Comparison of ENCODE assay signal across 11 mouse cellular contexts in the genomic region with DNA sequence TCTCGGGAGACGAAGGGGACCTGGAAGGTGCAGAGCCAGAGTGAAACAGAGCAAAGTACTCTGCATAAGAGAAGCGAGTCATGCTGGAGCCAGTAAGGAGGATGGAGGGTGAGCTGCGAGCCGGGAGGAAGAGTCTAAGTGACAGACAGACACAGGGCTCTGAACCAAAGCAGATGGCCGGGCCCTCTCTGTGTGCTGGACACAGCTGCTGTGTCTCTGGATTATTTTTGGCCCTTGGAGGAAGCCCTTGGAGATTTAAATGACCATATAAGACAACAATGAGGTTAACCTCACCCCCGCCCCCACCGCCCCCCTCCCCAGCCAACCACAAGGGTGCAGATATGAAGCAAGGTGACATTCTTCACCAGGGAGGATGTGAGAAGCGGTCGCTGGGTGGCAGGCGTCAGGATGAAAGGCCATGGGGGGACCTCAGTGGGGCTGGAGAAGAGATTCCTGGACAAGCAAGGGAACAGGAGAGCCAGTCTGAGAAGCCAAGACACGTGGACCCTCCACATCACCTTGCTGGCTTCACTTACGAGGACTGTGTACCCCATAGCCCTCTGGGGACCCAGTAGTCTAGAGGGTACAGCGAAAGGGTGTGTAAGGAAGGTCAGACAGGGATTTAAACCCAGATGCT. TPM values are rescaled to one million over a fixed set of nuclear protein-coding genes. Genes with fewer than 3 reads are reported as not detected.
DNase-seq lines count a peak whose midpoint lies in the region; ATAC-seq and TF ChIP-seq lines count a peak whose summit lies in the region.
"Had no signal": no experiment of that assay in that cellular context is flagged by ENCODE, and none has a peak within 500 bp of the region (broad histone marks: within the 10 kb centered on the region; RNA-seq: fewer than 3 reads in every experiment).

No protein-coding gene starts in this region.

- WGBS in kidney, embryonic 15.5 days: 63% methylated on average over 14 of the region's 14 CpGs
- 30% methylated on average over 14 of the region's 14 CpGs for WGBS in thymus, adult 2 months
- WGBS in intestine, embryonic 15.5 days: 62% methylated on average over 14 of the region's 14 CpGs

- no peaks in the 10 kb centered on the region for H3K9me3 ChIP-seq in kidney, embryonic 15.5 days (replicated peaks)
- no peaks in the 10 kb centered on the region for H3K9me3 ChIP-seq in intestine, embryonic 15.5 days
- H3K9me3 ChIP-seq: embryonic facial prominence, embryonic 12.5 days; limb, embryonic 12.5 days; midbrain, embryonic 10.5 days had no signal

- H3K4me2 ChIP-seq in kidney, embryonic 15.5 days: no peak overlapping the region
- H3K4me2 ChIP-seq in intestine, embryonic 15.5 days (replicated peaks): no peak overlapping the region
- H3K4me2 ChIP-seq: embryonic facial prominence, embryonic 12.5 days; limb, embryonic 12.5 days had no signal

- no peaks in the 10 kb centered on the region for H3K36me3 ChIP-seq in kidney, embryonic 15.5 days
- H3K36me3 ChIP-seq in thymus, adult 2 months (ENCODE audit: control insufficient read depth, insufficient read depth, low read length): no peaks in the 10 kb centered on the region
- H3K36me3 ChIP-seq in intestine, embryonic 15.5 days: no peaks in the 10 kb centered on the region
- H3K36me3 ChIP-seq: embryonic facial prominence, embryonic 12.5 days; limb, embryonic 12.5 days; midbrain, embryonic 10.5 days had no signal

- no peak for DNase-seq in kidney, adult 8-10 months
- no peak for DNase-seq in thymus, adult 2 months
- no peak for DNase-seq in thymus, postnatal 4 days
- no peak for DNase-seq in urinary bladder, adult 2 months (ENCODE audit: low spot score)
- no peak for DNase-seq in adrenal gland, postnatal 10 days
- no peak for DNase-seq in frontal cortex, postnatal 14 days (ENCODE audit: low spot score in 2 of 2)

- no peak overlapping the region for H3K27ac ChIP-seq in kidney, embryonic 15.5 days
- peak overlapping the region; percentile 48; the same call in 1 of the 2 replicates for H3K27ac ChIP-seq in thymus, adult 2 months (ENCODE audit: control insufficient read depth, insufficient read depth, low read length)
- H3K27ac ChIP-seq in intestine, embryonic 15.5 days: peak overlapping the region; percentile 6; the same call in 1 of the 2 replicates
- H3K27ac ChIP-seq: embryonic facial prominence, embryonic 12.5 days; limb, embryonic 12.5 days had no signal

- ATAC-seq in kidney, embryonic 15.5 days (replicated peaks; ENCODE audit: low FRiP score): 0 out of 2 replicates have a peak, but pooled peaks have one; percentile 19
- ATAC-seq in intestine, embryonic 15.5 days: no peak

- no peak overlapping the region for H3K4me3 ChIP-seq in kidney, embryonic 15.5 days (replicated peaks)
- peak overlapping the region; percentile 2; the same call in 1 of the 2 replicates for H3K4me3 ChIP-seq in thymus, adult 2 months (ENCODE audit: control insufficient read depth, insufficient read depth, low read length)
- H3K4me3 ChIP-seq in intestine, embryonic 15.5 days (replicated peaks): no peak overlapping the region
- H3K4me3 ChIP-seq: embryonic facial prominence, embryonic 12.5 days; limb, embryonic 12.5 days; midbrain, embryonic 10.5 days had no signal

- H3K27me3 ChIP-seq in kidney, embryonic 15.5 days: no peaks in the 10 kb centered on the region
- no peaks in the 10 kb centered on the region for H3K27me3 ChIP-seq in thymus, adult 2 months (ENCODE audit: control insufficient read depth, insufficient read depth, low read length)
- no peaks in the 10 kb centered on the region for H3K27me3 ChIP-seq in intestine, embryonic 15.5 days (replicated peaks)
- H3K27me3 ChIP-seq: embryonic facial prominence, embryonic 12.5 days had no signal

- TF ChIP-seq CTCF in thymus, adult 2 months (IDR thresholded peaks at IDR 0.05; ENCODE audit: borderline replicate concordance, control insufficient read depth, extremely low read depth, insufficient read depth, low read length, poor library complexity): no peak

- no peaks in the 10 kb centered on the region for H3K4me1 ChIP-seq in kidney, embryonic 15.5 days
- peaks cover 70% of the 10 kb centered on the region for H3K4me1 ChIP-seq in thymus, adult 2 months (replicated peaks; ENCODE audit: control insufficient read depth, insufficient read depth, low read length)
- H3K4me1 ChIP-seq in intestine, embryonic 15.5 days (replicated peaks): no peaks in the 10 kb centered on the region
- H3K4me1 ChIP-seq: embryonic facial prominence, embryonic 12.5 days; limb, embryonic 12.5 days had no signal

- no peak overlapping the region for H3K9ac ChIP-seq in kidney, embryonic 15.5 days
- no peak overlapping the region for H3K9ac ChIP-seq in intestine, embryonic 15.5 days
- H3K9ac ChIP-seq: embryonic facial prominence, embryonic 12.5 days; limb, embryonic 12.5 days had no signal

- TF ChIP-seq POLR2A in thymus, adult 2 months (IDR thresholded peaks at IDR 0.05; ENCODE audit: control insufficient read depth, extremely low read depth, insufficient read depth, low read length, poor library complexity): no peak

RNA-seq across cellular contexts. Expression of a gene that starts 17.5 kb away (rescaled TPM):
- polyA plus RNA-seq in kidney, embryonic 15.5 days (2015; fragmentation: Nextera tagmentation; extraction: Ambion mirVana): 3.2 and 5.2 TPM in 2 replicates
- polyA plus RNA-seq in thymus, adult 2 months (2012; rRNA removed): 31.8 and 64.7 TPM in 2 replicates
- polyA plus RNA-seq in intestine, embryonic 15.5 days (2015; fragmentation: Nextera tagmentation; extraction: Ambion mirVana): 16.5 and 17.9 TPM in 2 replicates
- 46.8 and 55.6 TPM in 2 replicates for polyA plus RNA-seq in urinary bladder, adult 2 months (2012; rRNA removed)
- 10 to 100 TPM in 1 of 2 experiments, 1 to 10 TPM in 1; 5.5 to 20.3 TPM for total RNA-seq in adrenal gland, postnatal 10 days (2021)

RNA-seq across cellular contexts. Expression of a gene that starts 27.5 kb away (rescaled TPM):
- not detected in 2 replicates for polyA plus RNA-seq in kidney, embryonic 15.5 days (2015; fragmentation: Nextera tagmentation; extraction: Ambion mirVana)
- polyA plus RNA-seq in thymus, adult 2 months (2012; rRNA removed): not detected in 2 replicates
- polyA plus RNA-seq in intestine, embryonic 15.5 days (2015; fragmentation: Nextera tagmentation; extraction: Ambion mirVana): 0.13 TPM in 1 of 2 replicates, not detected in the other
- not detected in 2 replicates for polyA plus RNA-seq in urinary bladder, adult 2 months (2012; rRNA removed)
- not detected for total RNA-seq in adrenal gland, postnatal 10 days (2021)

RNA-seq across cellular contexts. Expression of a gene that starts 50.2 kb away (rescaled TPM):
- polyA plus RNA-seq in kidney, embryonic 15.5 days (2015; fragmentation: Nextera tagmentation; extraction: Ambion mirVana): 7.5 and 7.6 TPM in 2 replicates
- 1.4 and 2.0 TPM in 2 replicates for polyA plus RNA-seq in thymus, adult 2 months (2012; rRNA removed)
- polyA plus RNA-seq in intestine, embryonic 15.5 days (2015; fragmentation: Nextera tagmentation; extraction: Ambion mirVana): 5.6 and 6.6 TPM in 2 replicates
- 10.8 and 12.5 TPM in 2 replicates for polyA plus RNA-seq in urinary bladder, adult 2 months (2012; rRNA removed)
- total RNA-seq in adrenal gland, postnatal 10 days (2021): 1 to 10 TPM; 3.6 to 4.4 TPM
